Mouse (Mus musculus) CH12.LX (cell line): ENCODE measurements around the gene Timm10. TPM values are rescaled to one million over a fixed set of nuclear protein-coding genes. Genes with fewer than 3 reads are reported as not detected.

Source experiments
- DNase-seq: peaks from one replicate; pipeline ENCODE4 v3.0.0-alpha.2; 2013; ENCODE audit errors: extremely low read depth
- H3K27ac ChIP-seq: 2 replicates; pipeline ENCODE4 v1.5.1; 2012; ENCODE audit warnings: low read depth, mild to moderate bottlenecking, control low read depth, moderate library complexity; ENCODE audit not compliant: insufficient read depth
- H3K27me3 ChIP-seq: replicated peaks from 2 replicates; pipeline ENCODE3; 2012; ENCODE audit warnings: inconsistent platforms
- H3K36me3 ChIP-seq, 2 experiments: replicated peaks in 1 of 2; 2 replicates each; pipeline versions ENCODE3 to v1.6.1; 2012; ENCODE audit warnings: inconsistent platforms in 1 of 2, low read length in 1 of 2, mild to moderate bottlenecking in 1 of 2, mixed read lengths in 1 of 2, moderate library complexity in 1 of 2; ENCODE audit not compliant: control insufficient read depth in 1 of 2, insufficient read depth in 1 of 2
- H3K4me1 ChIP-seq, 2 experiments: 2 replicates each; pipeline ENCODE4 v1.6.1; 2012; ENCODE audit warnings: inconsistent platforms in 1 of 2, moderate library complexity in 1 of 2; ENCODE audit not compliant: insufficient read depth in 2 of 2, control insufficient read depth in 1 of 2
- H3K4me2 ChIP-seq: 2 replicates; pipeline ENCODE4 v1.6.1; 2012; ENCODE audit warnings: low read depth, mild to moderate bottlenecking, control low read depth; ENCODE audit not compliant: poor library complexity, insufficient read depth, severe bottlenecking
- H3K4me3 ChIP-seq, 3 experiments: fragments of 150-350 bp in 1 of 3; sonication (generic) in 1 of 3; replicated peaks in 1 of 3; 2 replicates each; pipeline versions ENCODE3 to v1.5.1; 2011 to 2012; ENCODE audit warnings: low read depth in 2 of 3, low read length in 2 of 3, mild to moderate bottlenecking in 2 of 3, moderate library complexity in 2 of 3, control low read depth in 1 of 3, improper control_type of control experiment in 1 of 3, inconsistent platforms in 1 of 3, mixed read lengths in 1 of 3; ENCODE audit not compliant: poor library complexity in 1 of 3
- H3K79me2 ChIP-seq: replicated peaks from 2 replicates; pipeline ENCODE4 v1.6.1; 2012; ENCODE audit warnings: mild to moderate bottlenecking, moderate library complexity; ENCODE audit not compliant: control insufficient read depth, poor library complexity, insufficient read depth, severe bottlenecking; ENCODE audit errors: extremely low read depth
- H3K9ac ChIP-seq: 2 replicates; pipeline ENCODE4 v1.6.1; 2012; ENCODE audit warnings: low read depth, mild to moderate bottlenecking, control low read depth, moderate library complexity; ENCODE audit not compliant: insufficient read depth
- H3K9me3 ChIP-seq: replicated peaks from 2 replicates; pipeline ENCODE3; 2012; ENCODE audit warnings: low read length, inconsistent platforms, mixed read lengths
- CHD1 ChIP-seq: IDR thresholded peaks from 2 replicates; pipeline ENCODE4 v1.6.1; 2012; ENCODE audit warnings: low read depth, low read length, improper control_type of control experiment, inconsistent platforms
- CHD2 ChIP-seq: IDR thresholded peaks from 2 replicates; pipeline ENCODE4 v1.6.1; 2011; ENCODE audit warnings: low read length, improper control_type of control experiment
- E2F4 ChIP-seq: IDR thresholded peaks from 2 replicates; pipeline ENCODE4 v1.6.1; 2011; ENCODE audit warnings: low read depth, low read length, improper control_type of control experiment; ENCODE audit not compliant: insufficient replicate concordance
- EP300 ChIP-seq: IDR thresholded peaks from 2 replicates; pipeline ENCODE4 v1.6.1; 2011; ENCODE audit warnings: low read length, improper control_type of control experiment
- GABPA ChIP-seq: IDR thresholded peaks from 2 replicates; pipeline ENCODE4 v1.6.1; 2012; ENCODE audit warnings: low read depth, low read length, improper control_type of control experiment, inconsistent platforms; ENCODE audit not compliant: insufficient replicate concordance
- KAT2A ChIP-seq: IDR thresholded peaks from 2 replicates; pipeline ENCODE4 v1.6.1; 2012; ENCODE audit warnings: low read length, improper control_type of control experiment, inconsistent platforms; ENCODE audit not compliant: insufficient replicate concordance
- MAFK ChIP-seq: IDR thresholded peaks from 2 replicates; pipeline ENCODE4 v1.6.1; 2011; ENCODE audit warnings: low read length, improper control_type of control experiment; ENCODE audit not compliant: insufficient replicate concordance
- MAX ChIP-seq: IDR thresholded peaks from 2 replicates; pipeline ENCODE4 v1.6.1; 2011; ENCODE audit warnings: low read length, improper control_type of control experiment
- MEF2A ChIP-seq: IDR thresholded peaks from 2 replicates; pipeline ENCODE4 v1.6.1; 2014; ENCODE audit warnings: low read depth, mild to moderate bottlenecking, inconsistent platforms, low read length, improper control_type of control experiment, borderline replicate concordance
- MYC ChIP-seq: IDR thresholded peaks from 2 replicates; pipeline ENCODE4 v1.6.1; 2011; ENCODE audit warnings: low read depth, mild to moderate bottlenecking, improper control_type of control experiment, low read length
- PAX5 ChIP-seq: IDR thresholded peaks from 2 replicates; pipeline ENCODE4 v1.6.1; 2012; ENCODE audit warnings: low read length, inconsistent platforms, mixed read lengths
- POLR2A ChIP-seq: IDR thresholded peaks from 2 replicates; pipeline ENCODE4 v1.6.1; 2011; ENCODE audit warnings: low read depth, mild to moderate bottlenecking, improper control_type of control experiment, low read length
- POLR2AphosphoS2 ChIP-seq: IDR thresholded peaks from 2 replicates; pipeline ENCODE4 v1.6.1; 2011; ENCODE audit warnings: low read depth, low read length, improper control_type of control experiment
- RAD21 ChIP-seq: IDR thresholded peaks from 2 replicates; pipeline ENCODE4 v1.6.1; 2011; ENCODE audit warnings: low read depth, mild to moderate bottlenecking, low read length, improper control_type of control experiment, moderate library complexity
- SMC3 ChIP-seq: IDR thresholded peaks from 2 replicates; pipeline ENCODE4 v1.6.1; 2011; ENCODE audit warnings: low read depth, low read length, improper control_type of control experiment
- TBP ChIP-seq: conservative IDR thresholded peaks from 2 replicates; pipeline ENCODE4 v1.6.1; 2011; ENCODE audit warnings: low read depth, low read length, improper control_type of control experiment
- UBTF ChIP-seq: IDR thresholded peaks from 2 replicates; pipeline ENCODE4 v1.6.1; 2012; ENCODE audit warnings: low read depth, mild to moderate bottlenecking, inconsistent platforms, low read length, improper control_type of control experiment, moderate library complexity
- USF2 ChIP-seq: conservative IDR thresholded peaks from 2 replicates; pipeline ENCODE4 v1.6.1; 2011; ENCODE audit warnings: low read depth, low read length, improper control_type of control experiment
- dilution Hi-C: fragments of 300-500 bp; cut with MboI; formaldehyde crosslinking; loops from 2 replicates; pipeline ENCODE4 v1.14.3; 2020; ENCODE audit warnings: low sequenced_read_pairs; ENCODE audit not compliant: extremely low pct_unique_long_range_greater_than_20kb, extremely low pct_ligation_motif_present
- in situ Hi-C: fragments of 300-500 bp; cut with MboI; formaldehyde crosslinking; loops from 3 replicates; pipeline ENCODE4 v1.14.3; 2019; ENCODE audit warnings: low sequenced_read_pairs, low pct_ligation_motif_present, low pct_unique_long_range_greater_than_20kb, mixed read lengths
- polyA plus RNA-seq: library from polyadenylated mRNA; unstranded; fragments of >175 nt; gene quantifications from 2 replicates; pipeline ENCODE4 v1.2.1, GENCODE M21; 2012; ENCODE audit warnings: low read depth; ENCODE audit not compliant: insufficient read length
- total RNA-seq, 2 experiments: library from RNA; depleted of rRNA; stranded (reverse); fragments of 300-350 nt in 1 of 2; fragments of >200 nt in 1 of 2; gene quantifications; 2 replicates each; pipeline ENCODE4 v1.2.3; 2012 to 2014

Gene Timm10
- total and polyA plus RNA-seq, 3 experiments = 77.7 to 115 (median 81.2) TPM

- Histone ChIP-seq H3K9me3 (no peaks in the 10 kb centered on the region), H3K4me3 (no peak overlapping the region), H3K27ac (no peak overlapping the region)
- DNase-seq = no peak
- TF ChIP-seq RAD21 (no peak), KAT2A (no peak), GABPA (no peak), SMC3 (no peak), E2F4 (no peak), MAFK (no peak), MAX (no peak)
- TF ChIP-seq, all 38 proteins: peak for 0
- dilution Hi-C loops = no loop called here
- Histone ChIP-seq H3K9ac (no peak overlapping the region), H3K36me3 (no peaks in the 10 kb centered on the region), H3K4me2 (no peak overlapping the region), H3K4me1 (peaks cover 2 to 4% of the 10 kb centered on the region in 2 experiments; a peak in 1 of 4 replicates), H3K27me3 (no peaks in the 10 kb centered on the region), H3K79me2 (no peaks in the 10 kb centered on the region)
- in situ Hi-C loops = no loop called here
Observed at GRCm38 (mm10) chr2:84845226-84845625, 18.4 kb downstream of the Timm10 start.

GRCm38 (mm10) chr2:84850407-84851129 lies 23.8 kb downstream of the Timm10 start:
- Histone ChIP-seq H3K36me3 (no peaks in the 10 kb centered on the region), H3K79me2 (no peaks in the 10 kb centered on the region), H3K9me3 (no peaks in the 10 kb centered on the region), H3K4me3 (no peak overlapping the region), H3K4me2 (no peak overlapping the region), H3K4me1 (peaks cover 0 to 14% of the 10 kb centered on the region in 2 experiments; a peak in 2 of 4 replicates), H3K27ac (no peak overlapping the region), H3K9ac (no peak overlapping the region), H3K27me3 (no peaks in the 10 kb centered on the region)
- no peak for DNase-seq
- TF ChIP-seq MAFK (no peak), EP300 (no peak), MYC (no peak), UBTF (no peak), TBP (no peak), RAD21 (no peak), PAX5 (no peak), CHD2 (no peak), USF2 (no peak), MEF2A (no peak), POLR2A (no peak), CHD1 (no peak), GABPA (no peak), POLR2AphosphoS2 (no peak)
- dilution Hi-C loops (no loop called here), in situ Hi-C loops (no loop called here)
